Mouse (Mus musculus): ENCODE measurements around the gene Ipo8. TPM values are rescaled to one million over a fixed set of nuclear protein-coding genes. Genes with fewer than 3 reads are reported as not detected.
A peak's percentile ranks its signal among the peaks of the same experiment; 100 is the strongest.

The Ipo8 gene
- total RNA-seq (2021) = 10 to 100 TPM; 43.4 to 48.1 TPM
- long read RNA-seq, experiment 1, full-length matches to known transcripts = 6 of 15 reads
- long read RNA-seq, experiment 1, partial matches to known transcripts = 3 of 15 reads
- long read RNA-seq, experiment 1, other reads (novel, unspliced or antisense) = 6 of 15 reads
- long read RNA-seq, experiment 2 = 0 reads

GRCm38 (mm10) chr6:148830748-148831727 lies at the start of gene Ipo8:
Ipo8 (minus strand) TSS chr6:148831467.
- DNase-seq = peak; percentile 93

- no peak for DNase-seq
Measured at GRCm38 (mm10) chr6:148873911-148874310, 42.6 kb upstream of the Ipo8 start.

- DNase-seq = no peak
Measured at GRCm38 (mm10) chr6:148845629-148846028, 14.4 kb upstream of the Ipo8 start.

GRCm38 (mm10) chr6:148841760-148842159 lies 10.5 kb upstream of the Ipo8 start:
- no peak for DNase-seq

- DNase-seq = no peak
Measured at GRCm38 (mm10) chr6:148838460-148838859, 7.2 kb upstream of the Ipo8 start.

- no peak for DNase-seq
Measured at GRCm38 (mm10) chr6:148831728-148832121, 458 bp upstream of the Ipo8 start.

- no peak for DNase-seq
Measured at GRCm38 (mm10) chr6:148830355-148830747, 916 bp downstream of the Ipo8 start.

- DNase-seq = no peak
Measured at GRCm38 (mm10) chr6:148826119-148826518, 5.1 kb downstream of the Ipo8 start.

- peak; percentile 12 to 21 for DNase-seq
Measured at GRCm38 (mm10) chr6:148818624-148819343, 12.5 kb downstream of the Ipo8 start.

- DNase-seq = peak; percentile 16 to 19
Measured at GRCm38 (mm10) chr6:148816751-148817150, 14.5 kb downstream of the Ipo8 start.

GRCm38 (mm10) chr6:148811117-148811516 lies 20.1 kb downstream of the Ipo8 start:
- no peak for DNase-seq

GRCm38 (mm10) chr6:148799773-148800172 lies 31.5 kb downstream of the Ipo8 start:
- peak; percentile 15 to 18 for DNase-seq

- DNase-seq = no peak
Measured at GRCm38 (mm10) chr6:148795145-148795544, 36.1 kb downstream of the Ipo8 start.

GRCm38 (mm10) chr6:148789010-148789673 lies 42.1 kb downstream of the Ipo8 start:
- DNase-seq = no peak

GRCm38 (mm10) chr6:148786186-148786585 lies 45.1 kb downstream of the Ipo8 start:
- DNase-seq = peak; percentile 52 to 54

GRCm38 (mm10) chr6:148784418-148784817 lies 46.8 kb downstream of the Ipo8 start:
- DNase-seq = no peak

- DNase-seq = peak; percentile 48 to 59
Measured at GRCm38 (mm10) chr6:148776236-148776635, 55.0 kb downstream of the Ipo8 start.

GRCm38 (mm10) chr6:148771423-148771822 lies 59.8 kb downstream of the Ipo8 start:
- DNase-seq = no peak

- no peak for DNase-seq
Measured at GRCm38 (mm10) chr6:148768419-148768818, 62.8 kb downstream of the Ipo8 start.

- no peak for DNase-seq
Measured at GRCm38 (mm10) chr6:148767228-148767627, 64.0 kb downstream of the Ipo8 start.

- no peak for DNase-seq
Measured at GRCm38 (mm10) chr6:148761967-148762712, 69.1 kb downstream of the Ipo8 start.
